In genomic region chr3:119782946-119783701, GRCm38 (mm10) we compare ENCODE assay signal across 8 mouse cellular contexts. TPM values are rescaled to one million over a fixed set of nuclear protein-coding genes. Genes with fewer than 3 reads are reported as not detected.
A peak's percentile ranks its signal among the peaks of the same experiment; 100 is the strongest.
DNase-seq lines count a peak whose midpoint lies in the region; ATAC-seq lines count a peak whose summit lies in the region.

No protein-coding gene starts in this region.

- peak; percentile 95 for ATAC-seq in intestine, embryonic 16.5 days

- peak overlapping the region; percentile 49 for H3K4me2 ChIP-seq in intestine, embryonic 16.5 days (ENCODE audit: low read depth, low read length)

- peak; percentile 92 for DNase-seq in adrenal gland, postnatal 10 days
- DNase-seq in embryo, embryonic 9.5 days (ENCODE audit: extremely low spot score) = peak; percentile 86
- DNase-seq in gastrocnemius, postnatal 4 days (ENCODE audit: low spot score in 2 of 2) = peak; percentile 70 to 90
- DNase-seq in left cerebral cortex, postnatal 36 days (ENCODE audit: low spot score in 2 of 2) = peak; percentile 89 to 90
- peak; percentile 86 for DNase-seq in midbrain, embryonic 10.5 days (ENCODE audit: low spot score)
- DNase-seq in right cerebral cortex, postnatal 36 days (ENCODE audit: low spot score in 2 of 2) = peak; percentile 77 to 80
- peak; percentile 84 for DNase-seq in yolk sac, embryonic 10.5 days (ENCODE audit: low spot score)

- no peaks in the 10 kb centered on the region for H3K27me3 ChIP-seq in intestine, embryonic 16.5 days (replicated peaks; ENCODE audit: control insufficient read depth, insufficient read depth, low read length)
- H3K27me3 ChIP-seq in midbrain, embryonic 10.5 days (ENCODE audit: low read depth, poor library complexity, severe bottlenecking) = no peaks in the 10 kb centered on the region

- H3K4me3 ChIP-seq in intestine, embryonic 16.5 days (ENCODE audit: low read length) = peak overlapping the region; percentile 91
- H3K4me3 ChIP-seq in midbrain, embryonic 10.5 days = peak overlapping the region; percentile 93

- peak overlapping the region; percentile 95 for H3K27ac ChIP-seq in intestine, embryonic 16.5 days (ENCODE audit: low read length)
- H3K27ac ChIP-seq in midbrain, embryonic 10.5 days (replicated peaks) = peak overlapping the region; percentile 100

- intact Hi-C loops in left cerebral cortex, postnatal 36 days (cut with DNase I) = no loop called here

- no peaks in the 10 kb centered on the region for H3K36me3 ChIP-seq in intestine, embryonic 16.5 days (ENCODE audit: control insufficient read depth, insufficient read depth, low read length)
- peaks cover 27% of the 10 kb centered on the region for H3K36me3 ChIP-seq in midbrain, embryonic 10.5 days

- H3K9ac ChIP-seq in intestine, embryonic 16.5 days (ENCODE audit: low read depth, low read length) = peak overlapping the region; percentile 98

- H3K9me3 ChIP-seq in intestine, embryonic 16.5 days (ENCODE audit: control insufficient read depth, low read length) = no peaks in the 10 kb centered on the region
- no peaks in the 10 kb centered on the region for H3K9me3 ChIP-seq in midbrain, embryonic 10.5 days (replicated peaks)

- under 1% methylated on average over 54 of the region's 89 CpGs for WGBS in intestine, embryonic 16.5 days
- 4% methylated on average over 71 of the region's 89 CpGs for WGBS in midbrain, embryonic 10.5 days

- H3K4me1 ChIP-seq in intestine, embryonic 16.5 days (ENCODE audit: control insufficient read depth, insufficient read depth, low read length) = peaks cover 3% of the 10 kb centered on the region
- peaks cover 39% of the 10 kb centered on the region for H3K4me1 ChIP-seq in midbrain, embryonic 10.5 days

RNA-seq across cellular contexts. Expression of gene Ptbp2, which starts 1.1 kb away (rescaled TPM):
- total RNA-seq in adrenal gland, postnatal 10 days (2021) = 10 to 100 TPM; 35.8 to 60.3 TPM
- total RNA-seq in gastrocnemius, postnatal 4 days (2021) = 10 to 100 TPM; 49.3 to 56.5 TPM
- polyA plus RNA-seq in intestine, embryonic 16.5 days (2015; fragmentation: Nextera tagmentation; extraction: Ambion mirVana) = 33.3 and 34.6 TPM in 2 replicates
- 100 to 1,000 TPM in 1 of 2 experiments, 10 to 100 TPM in 1; 96.9 to 109 TPM for total RNA-seq in left cerebral cortex, postnatal 36 days (2021)
- polyA plus RNA-seq in midbrain, embryonic 10.5 days (2016; fragmentation: Nextera tagmentation; extraction: Ambion mirVana) = 223 and 267 TPM in 2 replicates

Comparison
In these comparisons a context has a peak if more than half of its experiments do, and no peak if none do; other contexts are left out.
1. Peak in every context shown above with its lines: DNase-seq, ATAC-seq, H3K4me3 ChIP-seq and H3K27ac ChIP-seq.